Mouse (Mus musculus): ENCODE measurements around the gene Tmem104.

The Tmem104 gene

GRCm38 (mm10) chr11:115282723-115283485 lies 95.6 kb downstream of the Tmem104 start:
- DNase-seq (ENCODE audit: low spot score): no peak

DNA sequence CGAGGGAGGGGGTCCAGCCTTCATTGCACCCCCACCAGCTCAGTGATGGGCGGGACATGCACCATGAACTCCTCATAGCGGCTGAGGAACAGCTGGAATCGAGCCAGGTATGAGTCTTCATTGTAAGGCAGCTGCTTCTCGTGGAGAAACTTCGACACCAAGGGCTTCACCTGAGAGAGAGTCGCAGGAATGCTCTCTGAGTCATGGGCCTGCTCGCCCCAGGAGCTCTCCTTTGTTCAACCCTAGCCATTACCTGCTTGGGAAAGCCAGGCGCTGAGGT lies 96.1 kb downstream of the Tmem104 start:
- no peak for DNase-seq (ENCODE audit: low spot score)

GRCm38 (mm10) chr11:115283891-115284620 lies 96.8 kb downstream of the Tmem104 start:
- DNase-seq (ENCODE audit: low spot score): no peak

GRCm38 (mm10) chr11:115285282-115285681 lies 98.0 kb downstream of the Tmem104 start:
- DNase-seq (ENCODE audit: low spot score): no peak

- no peak for DNase-seq (ENCODE audit: low spot score)
Measured at GRCm38 (mm10) chr11:115286201-115286993, 99.1 kb downstream of the Tmem104 start.

DNA sequence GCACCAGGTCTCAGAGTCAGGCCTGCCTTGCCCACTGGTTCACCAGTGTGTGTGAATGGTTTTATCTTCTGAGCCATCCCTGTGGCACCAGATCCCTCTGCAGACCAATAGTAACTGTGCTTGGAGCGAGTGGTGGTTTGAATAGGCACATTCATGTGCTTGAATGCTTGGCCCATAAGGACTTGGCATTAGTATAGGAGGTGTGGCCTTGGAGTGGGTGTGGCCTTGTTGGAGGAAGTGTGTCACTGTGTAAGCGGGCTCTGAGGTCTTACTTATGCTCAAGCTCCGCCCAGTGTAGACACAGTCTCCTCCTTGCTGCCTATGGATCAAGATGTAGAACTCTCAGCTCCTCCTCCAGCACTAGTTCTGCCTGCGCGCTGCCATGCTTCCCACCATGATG lies 100.1 kb downstream of the Tmem104 start:
- DNase-seq (ENCODE audit: low spot score): no peak

DNA sequence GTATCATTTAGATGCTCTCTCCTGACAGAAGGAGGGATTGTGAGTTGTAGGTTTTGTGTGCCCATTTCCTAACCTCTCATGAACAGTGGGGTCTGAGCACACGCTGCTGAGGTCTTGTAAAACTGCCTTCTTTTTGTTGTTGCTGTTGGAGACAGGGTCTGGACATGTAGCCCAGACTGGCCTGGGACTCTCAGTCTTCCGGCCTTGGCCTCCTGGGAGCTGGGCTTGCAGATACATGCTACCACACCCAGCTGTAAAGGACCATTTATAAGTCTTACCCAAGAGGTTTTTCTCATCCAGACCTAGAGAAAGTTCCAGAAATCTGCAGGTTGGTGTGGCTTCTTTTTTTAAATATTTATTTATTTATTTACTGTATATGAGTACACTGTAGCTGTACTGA lies 101.0 kb downstream of the Tmem104 start:
- DNase-seq (ENCODE audit: low spot score): no peak

GRCm38 (mm10) chr11:115289885-115290284 lies 102.6 kb downstream of the Tmem104 start:
- no peak for DNase-seq (ENCODE audit: low spot score)

- no peak for DNase-seq (ENCODE audit: low spot score)
Measured at GRCm38 (mm10) chr11:115290314-115290713, 103.0 kb downstream of the Tmem104 start.

DNA sequence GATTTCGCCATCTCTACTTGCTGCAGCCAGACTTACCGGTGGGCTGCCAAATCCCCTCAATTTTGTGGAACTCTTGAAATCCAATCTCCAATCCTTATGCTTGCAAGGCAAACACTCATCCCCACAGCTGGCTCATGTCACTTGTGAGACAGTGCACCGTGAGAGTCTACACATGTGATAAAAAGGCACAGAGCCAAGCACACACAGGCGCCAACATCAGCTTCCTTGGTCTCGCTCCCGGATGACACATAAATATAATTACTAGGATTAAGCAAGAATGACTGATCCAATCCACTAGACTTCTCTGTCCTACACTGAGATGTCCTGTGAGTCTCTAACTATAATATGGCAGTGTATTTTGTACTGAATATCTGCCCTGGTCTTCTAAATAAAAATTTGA lies 103.6 kb downstream of the Tmem104 start:
- no peak for DNase-seq (ENCODE audit: low spot score)

DNA sequence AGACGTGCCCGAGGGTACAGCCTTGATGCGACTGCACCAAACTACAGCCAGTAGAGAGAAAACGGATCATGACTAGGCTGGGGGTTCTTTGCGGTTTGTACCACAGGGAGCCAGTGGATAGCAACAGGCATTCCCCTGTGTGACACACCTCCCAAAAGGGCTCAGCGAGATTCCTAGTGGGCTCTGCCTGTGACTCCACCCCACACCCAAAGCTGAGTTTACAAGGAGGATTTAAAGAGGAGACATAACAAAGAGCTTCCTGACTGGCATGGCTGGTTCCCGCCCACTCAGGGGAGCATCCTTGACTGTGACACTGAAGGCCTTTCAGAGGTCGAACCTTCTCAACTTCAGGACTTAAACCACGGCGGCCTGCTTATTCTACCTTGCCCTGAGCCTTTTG lies 104.2 kb downstream of the Tmem104 start:
- no peak for DNase-seq (ENCODE audit: low spot score)

- no peak for DNase-seq (ENCODE audit: low spot score)
Measured at GRCm38 (mm10) chr11:115292631-115293375, 105.5 kb downstream of the Tmem104 start.

GRCm38 (mm10) chr11:115295939-115296338 lies 108.7 kb downstream of the Tmem104 start:
- DNase-seq (ENCODE audit: low spot score): no peak
